In genomic region chr3:123805338-123805737, GRCm38 (mm10) we compare ENCODE assay signal across 10 mouse cellular contexts.
"Had no signal": no experiment of that assay in that cellular context is flagged by ENCODE, and none has a peak within 500 bp of the region (broad histone marks: within the 10 kb centered on the region; RNA-seq: fewer than 3 reads in every experiment).

No protein-coding gene starts in this region.

- DNase-seq: liver, embryonic 13.5 days; liver, postnatal 0 days; lung, adult 2 months; lung, postnatal 14 days; lung, postnatal 36 days; midbrain, embryonic 14.5 days; right cerebral cortex, postnatal 25 days; thymus, adult 2 months; thymus, postnatal 25 days; thymus, postnatal 4 days had no signal
